Mouse (Mus musculus): ENCODE data around the gene Ptpn14. TPM values are rescaled to one million over a fixed set of nuclear protein-coding genes. Genes with fewer than 3 reads are reported as not detected.
A peak's percentile ranks its signal among the peaks of the same experiment; 100 is the strongest.

Ptpn14 gene
- total RNA-seq, 2 experiments from 2014 or later: 13.2 to 13.9 TPM

DNA sequence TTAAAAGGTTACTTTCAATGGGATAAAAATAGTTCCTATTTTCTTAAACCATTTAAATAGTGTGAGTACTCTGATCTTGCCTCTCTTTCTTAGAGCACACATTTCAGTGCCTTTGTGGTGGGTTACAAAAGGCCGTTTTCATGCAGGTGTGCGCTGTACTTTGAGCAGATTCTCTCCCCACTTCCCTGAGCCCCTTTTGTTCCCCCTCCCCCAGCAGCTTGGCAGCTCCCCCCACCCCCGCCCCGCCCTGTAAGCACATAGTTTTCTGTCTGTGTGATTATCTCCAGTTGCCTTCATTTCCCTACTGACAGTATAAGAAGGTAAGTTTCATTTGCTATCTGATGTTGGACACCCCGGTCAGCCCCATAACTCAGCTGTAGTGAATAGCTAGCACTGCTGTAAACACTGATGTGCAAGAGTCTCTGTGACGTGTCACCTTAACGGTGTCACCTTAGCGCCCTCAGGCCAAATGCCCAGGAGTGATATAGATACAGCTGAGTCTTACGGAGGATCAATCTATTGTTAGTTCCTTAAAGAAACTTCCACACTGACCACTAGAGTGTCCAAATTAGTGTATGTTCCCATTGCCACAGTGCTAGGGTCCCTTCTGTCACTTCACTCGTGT is 53.8 kb downstream of the Ptpn14 start:
- no peak for TF ChIP-seq CTCF (IDR thresholded peaks at IDR 0.05)
- H3K27ac ChIP-seq: no peak overlapping the region
- intact Hi-C loops (cut with DNase I): no loop called here
- DNase-seq (ENCODE audit: extremely low spot score in 1 of 2, low spot score in 2 of 2): no peak
- H3K4me3 ChIP-seq: no peak overlapping the region

- no peak for TF ChIP-seq CTCF (IDR thresholded peaks at IDR 0.05)
- H3K4me3 ChIP-seq: no peak overlapping the region
- intact Hi-C loops (cut with DNase I): no loop called here
- DNase-seq (ENCODE audit: extremely low spot score in 1 of 2, low spot score in 2 of 2): no peak
- H3K27ac ChIP-seq: no peak overlapping the region
Observed at GRCm38 (mm10) chr1:189782709-189783108, 54.6 kb downstream of the Ptpn14 start.

- no peak overlapping the region for H3K4me3 ChIP-seq
- no peak overlapping the region for H3K27ac ChIP-seq
- intact Hi-C loops (cut with DNase I): no loop called here
- TF ChIP-seq CTCF (IDR thresholded peaks at IDR 0.05): no peak
- no peak for DNase-seq (ENCODE audit: extremely low spot score in 1 of 2, low spot score in 2 of 2)
Observed at GRCm38 (mm10) chr1:189784503-189784902, 56.4 kb downstream of the Ptpn14 start.

- peak; percentile 48 to 61 for DNase-seq (ENCODE audit: extremely low spot score in 1 of 2, low spot score in 2 of 2)
- intact Hi-C loops (cut with DNase I): loop anchor here (2.0 kb wide), 1 partner anchor 174 kb away; no protein-coding TSS in a partner anchor
- Histone ChIP-seq H3K4me3 (no peak overlapping the region), H3K27ac (peak overlapping the region; percentile 67)
- no peak for TF ChIP-seq CTCF (IDR thresholded peaks at IDR 0.05)
Observed at GRCm38 (mm10) chr1:189786707-189787485, 58.8 kb downstream of the Ptpn14 start.

DNA sequence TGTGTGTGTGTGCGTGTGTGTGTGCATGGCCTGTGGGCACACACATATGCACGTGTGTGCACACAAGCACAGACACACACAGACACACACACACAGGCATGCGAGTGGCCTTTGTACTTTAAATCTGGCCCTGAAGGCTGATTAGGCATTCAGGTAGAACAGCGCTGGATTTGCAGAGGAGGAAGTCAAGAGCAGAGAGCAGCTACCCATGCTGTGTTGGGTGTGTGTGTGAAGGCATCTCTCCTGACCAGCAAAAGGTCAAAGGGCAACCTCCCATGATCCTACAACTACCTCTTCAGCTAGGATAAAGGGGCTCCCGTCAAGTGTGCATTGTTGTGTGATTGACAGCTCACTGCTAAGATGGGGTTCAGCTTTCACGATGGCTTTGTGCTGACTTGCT is 61.5 kb downstream of the Ptpn14 start:
- intact Hi-C loops (cut with DNase I): no loop called here
- no peak overlapping the region for H3K4me3 ChIP-seq
- DNase-seq (ENCODE audit: extremely low spot score in 1 of 2, low spot score in 2 of 2): no peak
- no peak overlapping the region for H3K27ac ChIP-seq
- TF ChIP-seq CTCF (IDR thresholded peaks at IDR 0.05): no peak

- no peak for TF ChIP-seq CTCF (IDR thresholded peaks at IDR 0.05)
- intact Hi-C loops (cut with DNase I): no loop called here
- Histone ChIP-seq H3K4me3 (no peak overlapping the region), H3K27ac (no peak overlapping the region)
- no peak for DNase-seq (ENCODE audit: extremely low spot score in 1 of 2, low spot score in 2 of 2)
Observed at GRCm38 (mm10) chr1:189790666-189791065, 62.6 kb downstream of the Ptpn14 start.

DNA sequence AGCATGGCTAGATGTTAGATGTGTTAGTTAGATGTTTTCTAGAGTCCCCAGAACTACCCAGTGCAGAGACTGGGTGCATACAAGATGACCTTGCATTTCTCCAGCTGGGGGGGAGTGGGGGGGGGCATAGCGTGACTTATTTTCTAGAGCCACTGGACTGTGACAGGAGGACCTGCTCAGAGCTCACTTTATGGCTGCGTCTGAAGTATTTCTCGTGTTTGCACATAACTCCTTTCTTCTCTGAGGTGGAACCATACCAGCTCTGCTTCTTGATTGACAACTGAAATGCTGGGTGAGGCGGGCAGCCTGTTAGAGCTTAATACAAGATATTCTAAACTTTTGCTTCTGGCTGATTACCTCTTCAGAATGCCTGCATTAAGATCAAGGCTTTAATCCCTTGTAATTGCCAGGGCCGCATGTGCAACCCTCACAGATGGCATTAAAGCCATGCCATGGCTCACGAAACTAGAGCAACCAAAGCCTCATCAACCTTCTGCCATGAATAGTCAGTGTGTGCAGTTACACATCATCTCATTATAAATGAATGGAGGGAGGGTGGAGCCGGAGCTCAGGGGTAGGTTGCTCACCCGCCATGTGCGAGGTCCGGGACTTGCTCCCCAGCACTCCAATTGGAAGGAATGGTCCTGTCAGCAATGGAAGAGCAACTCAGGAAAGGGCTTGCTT is 63.6 kb downstream of the Ptpn14 start:
- Histone ChIP-seq H3K27ac (no peak overlapping the region), H3K4me3 (no peak overlapping the region)
- intact Hi-C loops (cut with DNase I): no loop called here
- DNase-seq (ENCODE audit: extremely low spot score in 1 of 2, low spot score in 2 of 2): no peak
- TF ChIP-seq CTCF (IDR thresholded peaks at IDR 0.05): no peak

- H3K4me3 ChIP-seq: no peak overlapping the region
- no peak overlapping the region for H3K27ac ChIP-seq
- no peak for DNase-seq (ENCODE audit: extremely low spot score in 1 of 2, low spot score in 2 of 2)
- TF ChIP-seq CTCF (IDR thresholded peaks at IDR 0.05): no peak
- intact Hi-C loops (cut with DNase I): no loop called here
Observed at GRCm38 (mm10) chr1:189792560-189793195, 64.6 kb downstream of the Ptpn14 start.

DNA sequence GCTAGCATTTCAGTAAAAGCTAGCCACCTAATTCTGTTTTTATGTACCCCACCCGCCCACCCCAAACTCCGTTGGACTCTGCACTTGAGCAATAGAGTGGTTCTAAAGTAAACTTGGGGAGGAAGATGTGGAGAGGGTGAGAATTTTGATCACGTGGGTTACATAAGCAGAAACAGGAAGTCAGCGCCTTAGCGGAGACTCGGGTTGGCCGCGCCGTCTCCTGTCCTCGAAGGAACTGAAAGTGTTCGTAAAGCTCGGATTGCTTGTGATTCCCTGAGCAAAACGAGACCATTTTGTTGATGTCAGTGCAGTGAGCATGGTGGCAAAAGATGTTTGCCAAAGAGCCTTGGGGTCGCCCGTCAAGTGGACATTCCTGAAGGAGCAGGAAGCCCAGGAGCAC is 70.9 kb downstream of the Ptpn14 start:
- no peak for TF ChIP-seq CTCF (IDR thresholded peaks at IDR 0.05)
- intact Hi-C loops (cut with DNase I): no loop called here

GRCm38 (mm10) chr1:189800211-189800961 is 72.3 kb downstream of the Ptpn14 start:
- intact Hi-C loops (cut with DNase I): no loop called here
- H3K4me3 ChIP-seq: no peak overlapping the region
- no peak for TF ChIP-seq CTCF (IDR thresholded peaks at IDR 0.05)
- no peak overlapping the region for H3K27ac ChIP-seq
- DNase-seq (ENCODE audit: extremely low spot score in 1 of 2, low spot score in 2 of 2): peak in 1 of 2 experiments; percentile 30

More for the DNA sequence above, 70.9 kb downstream of the Ptpn14 start:
- no peak for DNase-seq (ENCODE audit: extremely low spot score in 1 of 2, low spot score in 2 of 2)
- no peak overlapping the region for H3K4me3 ChIP-seq
- no peak overlapping the region for H3K27ac ChIP-seq

DNA sequence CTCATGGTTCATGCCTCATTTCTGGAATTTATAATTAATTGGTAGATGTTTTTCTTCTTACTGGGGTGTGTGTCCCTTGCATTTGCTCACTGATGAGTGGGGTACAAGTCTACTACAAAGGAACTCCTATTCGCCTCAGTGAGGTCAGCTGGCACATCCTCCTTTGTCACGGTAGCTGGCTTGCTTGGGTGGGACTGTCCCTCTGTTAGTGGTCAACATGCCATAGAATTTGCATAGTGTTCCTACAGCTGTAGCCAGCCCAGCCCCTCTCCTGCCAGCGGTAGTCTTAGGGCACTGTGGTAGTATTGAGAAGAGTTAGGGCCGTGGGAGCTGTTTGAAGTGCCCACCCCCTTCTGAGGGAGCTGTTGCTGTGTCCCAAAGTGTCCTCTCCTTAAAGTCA is 73.2 kb downstream of the Ptpn14 start:
- no peak for TF ChIP-seq CTCF (IDR thresholded peaks at IDR 0.05)
- Histone ChIP-seq H3K27ac (no peak overlapping the region), H3K4me3 (no peak overlapping the region)
- DNase-seq (ENCODE audit: extremely low spot score in 1 of 2, low spot score in 2 of 2): no peak
- intact Hi-C loops (cut with DNase I): no loop called here
